Mouse (Mus musculus) gastrocnemius, postnatal 4 days (tissue): ENCODE results near the gene Prr15. TPM values are rescaled to one million over a fixed set of nuclear protein-coding genes. Genes with fewer than 3 reads are reported as not detected.

Source experiments
- DNase-seq, 2 experiments: peaks; one replicate each; pipeline ENCODE4 v3.0.0; 2021 to 2022; ENCODE audit warnings: low spot score in 2 of 2, mixed read lengths in 2 of 2
- long read RNA-seq, 2 experiments: library from polyadenylated mRNA; stranded (forward); transcript quantifications; one replicate each; pipeline ENCODE4 v2.0.0; 2021
- total RNA-seq, 2 experiments: library from RNA; stranded (reverse); gene quantifications; 2 replicates each; pipeline ENCODE4 v1.2.3; 2021

Gene Prr15
- 1 to 10 TPM; 1.3 TPM for total RNA-seq
- long read RNA-seq, experiment 1: 0 reads
- long read RNA-seq, experiment 2: 0 reads

DNA sequence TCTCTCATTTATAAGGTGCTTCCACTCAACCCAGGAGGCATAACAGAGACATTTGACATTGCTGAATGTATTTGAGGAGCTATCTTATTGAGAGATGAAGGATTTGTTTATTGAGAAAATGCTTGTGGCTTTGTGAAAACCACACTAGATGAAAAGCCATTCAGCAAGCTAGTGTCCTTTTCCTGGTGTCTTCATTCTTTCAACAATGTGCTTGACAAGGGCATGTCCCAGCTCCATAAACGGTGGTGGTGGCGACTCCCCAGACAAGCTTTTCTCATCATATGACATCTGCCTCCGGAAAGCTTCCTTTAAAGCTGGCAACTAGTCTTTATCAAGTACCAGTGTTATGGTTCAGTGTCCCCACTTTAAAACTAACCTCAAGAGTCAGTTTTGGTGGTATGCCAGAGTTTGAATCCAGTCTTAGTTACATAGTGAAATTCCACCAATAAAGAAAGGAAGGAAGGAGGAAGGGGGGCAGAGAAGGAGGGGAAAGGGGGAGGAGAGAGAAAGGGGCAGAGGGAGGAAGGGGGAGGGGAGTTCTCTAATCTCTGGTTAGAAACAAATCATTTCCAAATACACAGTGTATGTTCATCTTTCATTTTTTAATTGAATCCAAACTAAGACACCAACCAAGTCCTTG, at the start of gene Prr15:
Gene Prr15 (plus strand): TSS at position 590 of the 640 bp plus-strand sequence.
- DNase-seq: no peak

DNA sequence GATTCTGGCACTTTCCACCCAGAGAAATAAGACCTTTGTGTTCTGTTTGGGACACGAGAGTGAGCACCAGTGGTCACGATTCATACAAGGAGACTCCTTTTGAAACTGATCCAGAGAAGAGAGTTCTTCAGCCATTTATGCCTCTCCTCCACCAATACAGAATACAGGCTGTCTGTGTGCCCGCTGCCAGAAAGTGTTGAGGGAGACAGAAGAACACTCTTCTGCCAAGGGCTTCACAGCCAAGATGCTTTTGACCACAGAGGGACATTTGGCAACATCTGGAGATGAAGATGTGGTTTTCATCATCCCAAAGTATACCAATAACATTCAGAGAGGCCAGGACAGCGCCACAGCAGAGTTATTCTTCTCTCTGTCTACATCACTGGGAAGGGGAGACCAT, 48.4 kb upstream of the Prr15 start:
- no peak for DNase-seq

GRCm38 (mm10) chr6:54277828-54278227, 47.8 kb upstream of the Prr15 start:
- no peak for DNase-seq

- DNase-seq: no peak
Observed at GRCm38 (mm10) chr6:54278613-54279012, 47.0 kb upstream of the Prr15 start.

GRCm38 (mm10) chr6:54279391-54279790, 46.2 kb upstream of the Prr15 start:
- no peak for DNase-seq

DNA sequence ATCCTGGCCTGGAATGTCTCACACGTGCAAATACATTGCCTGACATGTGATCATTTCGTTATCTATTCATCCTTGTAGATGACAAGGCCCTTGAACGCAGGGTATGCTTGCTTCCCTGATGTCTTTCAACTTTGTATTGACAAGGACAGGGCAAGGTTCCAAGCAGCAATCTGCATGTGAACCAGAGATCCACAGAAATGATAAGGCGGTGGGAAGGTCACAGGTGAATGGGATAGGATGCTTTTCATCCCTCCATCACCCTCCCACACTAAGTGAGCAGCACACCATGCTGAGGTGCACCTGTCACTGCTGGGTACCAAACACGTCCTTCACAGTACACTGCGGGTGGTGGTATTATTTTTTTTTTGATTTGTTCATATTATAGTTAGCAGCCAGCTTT, 45.4 kb upstream of the Prr15 start:
- DNase-seq: no peak

- no peak for DNase-seq
Observed at GRCm38 (mm10) chr6:54283299-54283698, 42.3 kb upstream of the Prr15 start.

- no peak for DNase-seq
Observed at GRCm38 (mm10) chr6:54284167-54284711, 41.4 kb upstream of the Prr15 start.

DNA sequence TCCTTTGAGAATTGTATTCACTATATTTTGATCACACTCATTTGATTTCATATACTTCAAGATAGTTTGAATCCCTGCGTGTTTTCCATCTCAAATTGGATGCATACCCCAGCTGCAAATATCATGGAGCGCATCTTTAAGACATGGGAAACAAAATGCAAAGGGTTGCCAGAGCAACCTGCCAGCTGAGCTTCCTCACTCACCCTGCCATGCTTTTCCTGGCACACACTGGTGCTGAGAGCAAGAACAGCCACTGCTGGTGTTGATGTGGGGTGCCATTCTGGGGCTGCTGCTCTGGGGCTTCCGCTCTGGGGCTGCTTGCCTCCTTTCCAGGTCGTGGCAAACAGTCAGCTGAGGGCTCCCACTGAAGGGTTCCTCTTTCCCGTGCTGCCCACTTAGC, 38.8 kb upstream of the Prr15 start:
- no peak for DNase-seq

DNA sequence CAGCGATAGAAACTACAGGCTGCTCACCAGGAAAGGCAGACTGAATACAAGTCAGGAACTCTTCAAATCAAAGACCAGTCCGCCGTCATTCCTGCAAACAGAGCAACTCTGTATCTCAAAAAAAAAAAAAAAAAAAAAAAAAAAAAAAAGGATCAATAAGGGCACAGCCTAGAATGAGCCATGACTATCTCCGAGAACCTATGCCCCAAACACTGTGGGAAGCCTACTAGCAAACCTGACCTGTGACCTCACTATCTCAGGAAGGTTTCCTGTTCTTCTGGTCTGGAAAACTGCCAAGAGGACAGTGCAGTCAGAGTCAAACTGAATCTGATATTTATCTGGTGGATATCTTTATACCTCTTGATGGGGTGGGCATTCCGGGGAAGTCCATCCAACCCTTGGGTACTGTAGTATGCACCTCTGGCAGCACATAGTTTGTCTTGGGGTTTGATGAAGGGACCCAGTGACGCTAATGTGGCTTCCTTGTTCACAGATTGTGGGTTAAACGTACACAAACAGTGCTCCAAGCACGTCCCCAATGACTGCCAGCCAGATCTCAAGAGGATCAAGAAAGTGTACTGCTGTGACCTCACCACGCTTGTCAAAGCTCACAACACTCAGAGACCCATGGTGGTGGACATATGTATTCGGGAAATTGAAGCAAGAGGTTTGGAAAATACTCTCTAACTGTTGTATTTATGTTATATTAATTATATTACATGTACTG, 35.7 kb upstream of the Prr15 start:
- DNase-seq: no peak

- DNase-seq: no peak
Observed at GRCm38 (mm10) chr6:54297231-54297630, 28.4 kb upstream of the Prr15 start.

- no peak for DNase-seq
Observed at GRCm38 (mm10) chr6:54299417-54299816, 26.2 kb upstream of the Prr15 start.

- no peak for DNase-seq
Observed at GRCm38 (mm10) chr6:54305777-54306176, 19.9 kb upstream of the Prr15 start.

DNA sequence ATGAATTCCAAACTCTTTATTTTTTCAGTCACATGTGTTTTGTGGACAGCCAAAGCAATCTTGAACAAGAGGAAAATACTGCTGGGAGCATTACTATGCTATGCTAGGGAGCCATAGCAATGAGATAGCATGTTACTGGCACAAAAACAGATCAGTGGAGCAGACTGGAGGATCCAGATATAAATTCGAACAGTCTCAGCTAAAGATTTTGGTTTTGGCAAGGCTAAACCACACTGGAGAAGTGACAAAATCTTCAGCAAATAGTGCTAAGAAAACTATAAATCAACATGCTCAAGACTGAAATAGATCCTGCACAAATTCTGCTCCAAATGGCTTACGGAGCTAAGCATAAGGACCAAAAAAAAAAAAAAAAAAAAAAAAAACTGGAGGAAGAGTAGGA, 12.6 kb upstream of the Prr15 start:
- no peak for DNase-seq

DNA sequence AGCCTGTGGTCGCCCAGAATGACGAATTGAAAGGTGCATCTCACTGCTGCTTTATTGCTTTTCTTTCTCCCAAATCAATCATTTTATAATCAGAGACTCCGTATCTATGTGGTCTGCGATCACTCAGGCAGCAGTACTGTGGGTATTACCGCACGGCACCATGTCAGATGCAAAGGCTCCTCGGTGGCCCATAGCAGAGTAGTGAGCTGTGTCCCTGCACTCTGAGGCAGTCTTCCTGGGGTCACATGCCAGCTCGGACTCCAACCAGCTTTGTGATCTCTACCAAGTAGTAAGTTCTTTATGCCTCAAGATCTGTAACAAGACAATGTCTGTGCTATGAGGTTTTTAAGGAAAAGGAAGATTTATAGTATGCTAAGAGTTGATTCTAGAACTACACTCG, 7.0 kb upstream of the Prr15 start:
- no peak for DNase-seq

- DNase-seq: no peak
Observed at GRCm38 (mm10) chr6:54319198-54319597, 6.4 kb upstream of the Prr15 start.

DNA sequence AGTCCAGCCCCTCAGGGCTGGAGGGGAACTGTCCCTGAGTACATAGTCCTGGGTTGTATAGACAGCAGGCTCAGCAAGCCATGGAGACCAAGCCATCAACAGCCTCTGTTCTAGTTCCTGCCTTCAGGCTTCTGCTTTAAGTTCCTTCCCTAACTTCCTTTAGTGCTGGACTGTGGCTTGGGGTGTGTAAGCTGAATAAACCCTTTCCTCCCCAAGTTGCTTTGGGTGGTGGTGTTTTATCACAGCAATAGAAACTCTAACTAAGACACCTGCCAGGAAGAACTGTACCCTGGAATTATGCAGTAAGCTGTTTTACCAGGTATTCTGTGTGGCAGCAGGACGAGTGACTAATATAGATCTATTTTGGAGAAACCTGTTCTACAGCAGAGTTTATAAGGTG, 5.4 kb upstream of the Prr15 start:
- DNase-seq: no peak

GRCm38 (mm10) chr6:54326671-54327625, 1.3 kb downstream of the Prr15 start:
- DNase-seq: peak in 1 of 2 experiments; percentile 36

GRCm38 (mm10) chr6:54327626-54328003, 2.0 kb downstream of the Prr15 start:
- DNase-seq: peak; percentile 30 to 62

GRCm38 (mm10) chr6:54328783-54329182, 3.1 kb downstream of the Prr15 start:
- DNase-seq: no peak

DNA sequence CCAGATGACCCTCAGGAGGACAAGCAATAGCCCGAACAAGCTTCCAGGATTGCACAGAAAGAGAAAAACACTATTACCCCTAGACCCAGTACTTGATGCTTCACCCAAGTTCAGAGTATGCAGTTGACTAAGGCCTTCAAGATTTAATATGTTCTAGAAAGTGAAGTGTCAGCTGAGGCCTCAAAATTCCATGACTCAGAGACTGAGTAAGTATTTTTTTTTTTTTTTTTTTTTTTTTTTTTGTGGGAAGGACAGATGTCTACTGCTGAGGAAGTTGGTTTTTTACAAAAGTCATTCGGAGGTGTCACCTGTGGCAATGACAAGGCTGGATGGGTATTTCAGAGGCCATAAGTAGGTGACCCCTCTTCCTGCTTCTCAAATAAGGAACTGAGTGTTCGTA, 4.0 kb downstream of the Prr15 start:
- DNase-seq: no peak
